Mouse (Mus musculus) layer of hippocampus, adult 2 months (tissue): ENCODE measurements around the gene Zbtb8a. TPM values are rescaled to one million over a fixed set of nuclear protein-coding genes. Genes with fewer than 3 reads are reported as not detected.
"Not testable (repeated sequence)": the region's sequence is repeated elsewhere in the genome, so short reads cannot be mapped to it uniquely, and the experiment has no call there.

Experiments used
- DNase-seq, 2 experiments: peaks; one replicate each; pipeline ENCODE4 v3.0.0; 2022; ENCODE audit warnings: low spot score in 2 of 2
- H3K27ac ChIP-seq: fragments of 200-600 bp; 2 replicates; pipeline ENCODE4 v1.8.1; 2022
- H3K4me3 ChIP-seq: fragments of 200-600 bp; 2 replicates; pipeline ENCODE4 v1.8.1; 2022; ENCODE audit warnings: mild to moderate bottlenecking
- CTCF ChIP-seq: fragments of 200-600 bp; conservative IDR thresholded peaks from 2 replicates; pipeline ENCODE4 v1.8.1; 2022; ENCODE audit warnings: antibody characterized with exemption, mild to moderate bottlenecking, moderate library complexity
- long read RNA-seq, 2 experiments: library from polyadenylated mRNA; stranded (forward); transcript quantifications; one replicate each; pipeline ENCODE4 v2.0.0; 2021; ENCODE audit warnings: borderline mapping rate in 2 of 2
- total RNA-seq, 2 experiments: library from RNA; stranded (reverse); gene quantifications; 2 replicates each; pipeline ENCODE4 v1.2.3; 2021

Zbtb8a gene
- total RNA-seq, result 1 to 10 TPM; 4.1 TPM
- long read RNA-seq, experiment 1, partial matches to known transcripts, result 0 of 4 reads
- long read RNA-seq, experiment 1, other reads (novel, unspliced or antisense), result 0 of 4 reads
- long read RNA-seq, experiment 2, transcript Zbtb8a-201 (5 exons, 2,321 nt), result major isoform, 6 of 7 reads
- long read RNA-seq, experiment 2, partial matches to known transcripts, result 1 of 7 reads
- long read RNA-seq, experiment 2, other reads (novel, unspliced or antisense), result 0 of 7 reads

- peak; percentile 16 to 30 for DNase-seq
- Histone ChIP-seq H3K27ac (peak within 1 kb of the TSS; percentile 81), H3K4me3 (peak within 1 kb of the TSS; percentile 64)
- TF ChIP-seq CTCF, result peak; percentile 35
These were observed at the start of gene Zbtb8a for GRCm38 (mm10) chr4:129377601-129378390. Gene Zbtb8a (minus strand): TSS chr4:129378116.

- no peak overlapping the region for H3K4me3 ChIP-seq
- DNase-seq, result no peak
- TF ChIP-seq CTCF, result no peak
- H3K27ac ChIP-seq, result no peak overlapping the region
These were observed 40.4 kb upstream of the Zbtb8a start for GRCm38 (mm10) chr4:129418321-129418720.

GRCm38 (mm10) chr4:129416478-129416877 lies 38.6 kb upstream of the Zbtb8a start:
- no peak overlapping the region for H3K4me3 ChIP-seq
- no peak overlapping the region for H3K27ac ChIP-seq
- TF ChIP-seq CTCF, result no peak
- no peak for DNase-seq

GRCm38 (mm10) chr4:129415892-129416291 lies 38.0 kb upstream of the Zbtb8a start:
- TF ChIP-seq CTCF, result peak; percentile 27
- H3K27ac ChIP-seq, result no peak overlapping the region
- no peak for DNase-seq
- H3K4me3 ChIP-seq, result no peak overlapping the region

- no peak for DNase-seq
- H3K27ac ChIP-seq, result no peak overlapping the region
- H3K4me3 ChIP-seq, result no peak overlapping the region
- TF ChIP-seq CTCF, result no peak
These were observed 33.1 kb upstream of the Zbtb8a start for GRCm38 (mm10) chr4:129410991-129411390.

- DNase-seq, H3K4me3 ChIP-seq, H3K27ac ChIP-seq: not testable (repeated sequence)
These were observed 32.6 kb upstream of the Zbtb8a start for GRCm38 (mm10) chr4:129410532-129410931.

- Histone ChIP-seq H3K27ac (peak overlapping the region; percentile 51; the same call in 1 of the 2 replicates), H3K4me3 (peak overlapping the region; percentile 62)
- peak; percentile 80 for TF ChIP-seq CTCF
- peak; percentile 16 to 32 for DNase-seq
These were observed 28.5 kb upstream of the Zbtb8a start for GRCm38 (mm10) chr4:129406447-129406846.

GRCm38 (mm10) chr4:129399813-129400212 lies 21.9 kb upstream of the Zbtb8a start:
- TF ChIP-seq CTCF, result no peak
- H3K27ac ChIP-seq, result no peak overlapping the region
- DNase-seq, result no peak
- no peak overlapping the region for H3K4me3 ChIP-seq

GRCm38 (mm10) chr4:129396960-129397359 lies 19.0 kb upstream of the Zbtb8a start:
- TF ChIP-seq CTCF, result no peak
- DNase-seq, result no peak
- Histone ChIP-seq H3K4me3 (no peak overlapping the region), H3K27ac (no peak overlapping the region)

- no peak overlapping the region for H3K27ac ChIP-seq
- TF ChIP-seq CTCF, result no peak
- no peak for DNase-seq
- H3K4me3 ChIP-seq, result no peak overlapping the region
These were observed 16.4 kb upstream of the Zbtb8a start for GRCm38 (mm10) chr4:129394089-129394870.

GRCm38 (mm10) chr4:129390936-129391557 lies 13.1 kb upstream of the Zbtb8a start:
- TF ChIP-seq CTCF, result no peak
- no peak for DNase-seq

GRCm38 (mm10) chr4:129390216-129390743 lies 12.4 kb upstream of the Zbtb8a start:
- no peak for DNase-seq
- no peak for TF ChIP-seq CTCF
- Histone ChIP-seq H3K27ac (no peak overlapping the region), H3K4me3 (no peak overlapping the region)

More at GRCm38 (mm10) chr4:129390936-129391557, 13.1 kb upstream of the Zbtb8a start:
- no peak overlapping the region for H3K4me3 ChIP-seq
- no peak overlapping the region for H3K27ac ChIP-seq
